Mouse (Mus musculus) bone marrow macrophage, adult 2 months (primary cell): ENCODE data around the gene Gria1.

Source experiments
- CTCF ChIP-seq: IDR thresholded peaks from 2 replicates; pipeline ENCODE4 v1.5.1; 2012; ENCODE audit warnings: low read depth, mild to moderate bottlenecking, low read length, moderate library complexity
- POLR2A ChIP-seq: IDR thresholded peaks from 2 replicates; pipeline ENCODE4 v1.6.1; 2012; ENCODE audit warnings: mild to moderate bottlenecking, low read depth, low read length, borderline replicate concordance

DNA sequence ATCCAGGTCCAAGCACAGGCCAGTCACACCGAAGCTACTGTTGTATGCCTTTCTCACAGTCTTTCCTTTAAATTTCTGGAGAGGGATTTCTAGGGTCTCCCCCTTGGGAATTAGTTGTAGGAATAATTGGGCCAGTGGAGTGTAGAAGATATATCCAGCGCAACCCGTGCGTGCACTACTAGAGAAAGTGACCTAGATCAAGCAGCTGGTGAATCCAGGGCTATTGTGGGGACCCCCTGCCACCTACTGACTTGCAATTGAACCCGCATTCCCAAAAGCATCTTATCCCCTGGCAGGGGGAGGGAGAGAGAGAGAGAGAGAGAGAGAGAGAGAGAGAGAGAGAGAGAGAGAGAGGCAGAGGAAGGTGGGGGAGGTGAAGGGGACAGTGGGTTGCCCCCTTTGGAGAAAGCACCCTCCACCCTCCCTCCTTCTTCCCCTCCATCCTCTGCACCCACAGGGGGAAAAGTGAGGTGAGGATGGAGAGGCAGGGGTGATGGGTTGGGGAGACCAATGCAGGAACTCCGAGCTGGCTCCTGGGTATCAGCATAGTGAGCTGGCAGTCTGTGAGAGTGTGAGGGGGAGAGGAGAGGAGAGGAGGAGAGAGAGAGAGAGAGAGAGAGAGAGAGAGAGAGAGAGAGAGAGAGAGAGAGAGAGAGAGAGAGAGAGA lies at the start of gene Gria1:
- no peak for TF ChIP-seq CTCF
- no peak for TF ChIP-seq POLR2A
